9 mouse cellular contexts compared by ENCODE assay signal in the genomic region with DNA sequence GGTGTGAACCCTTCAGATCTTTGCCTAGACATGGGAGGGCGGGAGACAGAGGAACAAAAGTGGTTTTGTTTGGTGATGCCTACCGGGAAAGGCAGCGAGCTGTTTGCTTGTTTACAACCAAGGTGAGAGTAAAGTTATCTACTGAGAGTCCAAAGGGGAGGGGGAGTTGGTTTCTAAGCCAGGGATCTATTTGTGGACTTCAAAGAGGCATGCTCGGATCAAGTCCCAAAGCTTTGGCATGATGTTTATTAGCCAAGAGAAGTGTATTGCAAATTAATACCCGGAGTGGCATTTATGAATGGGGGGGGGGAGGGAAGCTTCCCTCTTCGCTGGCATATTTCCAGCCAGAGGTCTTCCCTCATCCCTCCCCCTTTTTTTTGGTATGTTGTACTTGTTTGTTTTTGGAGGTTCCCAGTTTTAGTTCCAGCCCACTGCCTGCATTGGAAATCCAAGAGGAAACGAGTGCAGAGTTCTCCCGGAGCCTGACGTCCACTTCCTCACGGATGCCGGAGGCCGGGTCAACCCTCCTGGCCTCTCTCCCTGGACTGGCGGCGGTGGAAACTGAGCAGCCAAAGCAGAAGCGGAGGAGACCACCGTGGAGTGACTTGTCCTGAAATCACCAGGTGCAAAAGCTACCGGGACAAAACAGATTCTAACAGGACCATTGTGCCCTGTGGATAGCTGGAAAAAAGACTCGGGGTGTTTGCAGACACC. TPM values are rescaled to one million over a fixed set of nuclear protein-coding genes. Genes with fewer than 3 reads are reported as not detected.
A peak's percentile ranks its signal among the peaks of the same experiment; 100 is the strongest.
DNase-seq lines count a peak whose midpoint lies in the region; ATAC-seq and TF ChIP-seq lines count a peak whose summit lies in the region.
"Had no signal": no experiment of that assay in that cellular context is flagged by ENCODE, and none has a peak within 500 bp of the region (broad histone marks: within the 10 kb centered on the region; RNA-seq: fewer than 3 reads in every experiment).

No protein-coding gene starts in this region.

- no peak for TF ChIP-seq CTCF in layer of hippocampus, adult 2 months (conservative IDR thresholded peaks at IDR 0.05)
- no peak for TF ChIP-seq CTCF in forebrain, postnatal 0 days (IDR thresholded peaks at IDR 0.05; ENCODE audit: low read depth)

- ATAC-seq in forebrain, postnatal 0 days = no peak
- 0 out of 2 replicates have a peak, but pooled peaks have one; percentile 1 for ATAC-seq in hindbrain, embryonic 12.5 days (ENCODE audit: low FRiP score)
- ATAC-seq in neural tube, embryonic 11.5 days (ENCODE audit: insufficient read depth, low FRiP score, low TSS enrichment) = 0 out of 2 replicates have a peak, but pooled peaks have one; percentile 0

- H3K9me3 ChIP-seq in forebrain, postnatal 0 days (ENCODE audit: low read length) = no peaks in the 10 kb centered on the region
- H3K9me3 ChIP-seq in hindbrain, embryonic 12.5 days (replicated peaks) = no peaks in the 10 kb centered on the region
- no peaks in the 10 kb centered on the region for H3K9me3 ChIP-seq in neural tube, embryonic 11.5 days (ENCODE audit: control insufficient read depth, low read length)

- peaks cover 21% of the 10 kb centered on the region for H3K27me3 ChIP-seq in forebrain, postnatal 0 days (ENCODE audit: insufficient read depth, low read length)
- H3K27me3 ChIP-seq in hindbrain, embryonic 12.5 days = peaks cover 41% of the 10 kb centered on the region
- 0 out of 2 replicates have a peak, but pooled peaks cover 5% of the 10 kb centered on the region for H3K27me3 ChIP-seq in neural tube, embryonic 11.5 days (ENCODE audit: control insufficient read depth, insufficient read depth, low read length)

- H3K9ac ChIP-seq in forebrain, postnatal 0 days = no peak overlapping the region
- peak overlapping the region; percentile 73 for H3K9ac ChIP-seq in hindbrain, embryonic 12.5 days
- H3K9ac ChIP-seq in neural tube, embryonic 11.5 days (ENCODE audit: low read length) = peak overlapping the region; percentile 72

- peak overlapping the region; percentile 77 for H3K27ac ChIP-seq in layer of hippocampus, adult 2 months
- no peak overlapping the region for H3K27ac ChIP-seq in forebrain, postnatal 0 days (ENCODE audit: low read depth, low read length)
- H3K27ac ChIP-seq in hindbrain, embryonic 12.5 days = peak overlapping the region; percentile 58
- peak overlapping the region; percentile 44 for H3K27ac ChIP-seq in neural tube, embryonic 11.5 days (ENCODE audit: low read depth, low read length)

- under 1% methylated on average over 18 of the region's 18 CpGs for WGBS in forebrain, postnatal 0 days
- 1% methylated on average over 18 of the region's 18 CpGs for WGBS in hindbrain, embryonic 12.5 days
- WGBS in neural tube, embryonic 11.5 days = under 1% methylated on average over 18 of the region's 18 CpGs

- no peaks in the 10 kb centered on the region for H3K36me3 ChIP-seq in forebrain, postnatal 0 days (ENCODE audit: insufficient read depth)
- no peaks in the 10 kb centered on the region for H3K36me3 ChIP-seq in hindbrain, embryonic 12.5 days
- no peaks in the 10 kb centered on the region for H3K36me3 ChIP-seq in neural tube, embryonic 11.5 days (ENCODE audit: control insufficient read depth, insufficient read depth, low read length)

- H3K4me2 ChIP-seq in forebrain, postnatal 0 days (ENCODE audit: low read depth) = peak overlapping the region; percentile 82
- H3K4me2 ChIP-seq in hindbrain, embryonic 12.5 days (replicated peaks) = peak overlapping the region; percentile 87
- H3K4me2 ChIP-seq in neural tube, embryonic 11.5 days (ENCODE audit: low read depth) = peak overlapping the region; percentile 78

- peak overlapping the region; percentile 56 for H3K4me3 ChIP-seq in layer of hippocampus, adult 2 months
- peak overlapping the region; percentile 54 for H3K4me3 ChIP-seq in forebrain, postnatal 0 days (ENCODE audit: low read depth, low read length)
- peak overlapping the region; percentile 53 for H3K4me3 ChIP-seq in hindbrain, embryonic 12.5 days
- H3K4me3 ChIP-seq in neural tube, embryonic 11.5 days (ENCODE audit: low read depth, low read length) = peak overlapping the region; percentile 58

- no peak for DNase-seq in layer of hippocampus, adult 2 months (ENCODE audit: low spot score in 2 of 2)
- no peak for DNase-seq in layer of hippocampus, postnatal 25 days (ENCODE audit: extremely low spot score in 1 of 2, low spot score in 1 of 2)
- DNase-seq in forebrain, postnatal 0 days = peak; percentile 30
- DNase-seq in liver = peak; percentile 36
- DNase-seq in neural tube, embryonic 11.5 days (ENCODE audit: low spot score) = peak; percentile 42
- DNase-seq in frontal cortex, postnatal 25 days (ENCODE audit: low spot score in 2 of 2) = no peak
- DNase-seq in frontal cortex, adult 2 months (ENCODE audit: extremely low spot score in 1 of 2, low spot score in 1 of 2) = no peak

- H3K4me1 ChIP-seq in forebrain, postnatal 0 days (ENCODE audit: insufficient read depth) = peaks cover 17% of the 10 kb centered on the region
- peaks cover 66% of the 10 kb centered on the region for H3K4me1 ChIP-seq in hindbrain, embryonic 12.5 days
- peaks cover 25% of the 10 kb centered on the region for H3K4me1 ChIP-seq in neural tube, embryonic 11.5 days (ENCODE audit: control insufficient read depth, insufficient read depth, low read length)

RNA-seq across cellular contexts. Expression of gene Ccn1, which starts 0.7 kb away (rescaled TPM):
- total RNA-seq in layer of hippocampus, adult 2 months (2021) = 1 to 10 TPM; 3.6 to 4.0 TPM
- 1 to 10 TPM; 4.7 to 5.0 TPM for total RNA-seq in layer of hippocampus, postnatal 25 days (2021)
- total RNA-seq in forebrain, postnatal 0 days (2014; rRNA removed) = 8.5 and 8.9 TPM in 2 replicates
- 11.7 and 13.6 TPM in 2 replicates for polyA plus RNA-seq in forebrain, postnatal 0 days (2015; fragmentation: Nextera tagmentation; extraction: Ambion mirVana)
- 40.8 and 41.9 TPM in 2 replicates for polyA plus RNA-seq in hindbrain, embryonic 12.5 days (2016; fragmentation: Nextera tagmentation; extraction: Ambion mirVana)
- polyA plus RNA-seq in neural tube, embryonic 11.5 days (2014; fragmentation: Nextera tagmentation; extraction: Ambion mirVana) = 30.1 and 31.7 TPM in 2 replicates
- polyA plus RNA-seq in frontal cortex, adult 2 months (2012; rRNA removed) = 7.8 and 9.1 TPM in 2 replicates
- total RNA-seq: hematopoietic stem cell, adult 5-6 weeks had no signal

Comparison
In these comparisons a context has a peak if more than half of its experiments do, and no peak if none do; other contexts are left out.
1. DNase-seq: peak in forebrain, postnatal 0 days (single experiment), liver (single experiment) and neural tube, embryonic 11.5 days (single experiment); none in layer of hippocampus, adult 2 months (0 of 2), layer of hippocampus, postnatal 25 days (0 of 2), frontal cortex, postnatal 25 days (0 of 2) and frontal cortex, adult 2 months (0 of 2).
2. Peak in every context shown above with its lines, with median percentiles within 50 percentile points of each other: H3K4me3 ChIP-seq and H3K4me2 ChIP-seq.